Mouse (Mus musculus) limb, embryonic 13.5 days (tissue): ENCODE results near the gene Tmem179b. TPM values are rescaled to one million over a fixed set of nuclear protein-coding genes. Genes with fewer than 3 reads are reported as not detected.
A peak's percentile ranks its signal among the peaks of the same experiment; 100 is the strongest.

Experiments used
- ATAC-seq: fragments of 200-750 bp; cut with Nextera tagmentation; 2 replicates; pipeline ENCODE4 v1.8.0; 2017; ENCODE audit warnings: low read depth, moderate number of reproducible peaks, moderate TSS enrichment; ENCODE audit not compliant: low FRiP score
- H3K27ac ChIP-seq: fragments of 300-500 bp; sonication (generic); 2 replicates; pipeline ENCODE4 v1.5.1; 2015; ENCODE audit warnings: inconsistent platforms, mild to moderate bottlenecking, moderate library complexity
- H3K27me3 ChIP-seq: fragments of 300-500 bp; sonication (generic); 2 replicates; pipeline ENCODE4 v1.6.1; 2015; ENCODE audit warnings: mild to moderate bottlenecking, inconsistent platforms
- H3K36me3 ChIP-seq: fragments of 300-500 bp; sonication (generic); 2 replicates; pipeline ENCODE4 v1.6.1; 2015; ENCODE audit warnings: inconsistent platforms, mild to moderate bottlenecking, moderate library complexity
- H3K4me1 ChIP-seq: fragments of 300-500 bp; sonication (generic); 2 replicates; pipeline ENCODE4 v1.6.1; 2015; ENCODE audit warnings: inconsistent platforms
- H3K4me2 ChIP-seq: fragments of 300-500 bp; sonication (generic); replicated peaks from 2 replicates; pipeline ENCODE4 v1.6.1; 2015; ENCODE audit warnings: inconsistent platforms, mild to moderate bottlenecking, moderate library complexity
- H3K4me3 ChIP-seq: fragments of 300-500 bp; sonication (generic); 2 replicates; pipeline ENCODE4 v1.5.1; 2015; ENCODE audit warnings: moderate library complexity, mild to moderate bottlenecking, inconsistent platforms
- H3K9ac ChIP-seq: fragments of 300-500 bp; sonication (generic); 2 replicates; pipeline ENCODE4 v1.6.1; 2015; ENCODE audit warnings: mild to moderate bottlenecking, inconsistent platforms
- H3K9me3 ChIP-seq: fragments of 300-500 bp; sonication (generic); 2 replicates; pipeline ENCODE4 v1.6.1; 2016; ENCODE audit warnings: inconsistent platforms
- WGBS: fragments of 180-500 bp; shearing (Covaris S2); methylation state at CpG from one replicate; pipeline ENCODE4 v1.1.7; 2015; 5-methylcytosine and 5-hydroxymethylcytosine counted together
- polyA plus RNA-seq: library from polyadenylated mRNA; unstranded; fragments of >200 nt; fragmentation: Nextera tagmentation; extraction: Ambion mirVana; gene quantifications from 2 replicates; pipeline ENCODE4 v1.2.1, GENCODE M21; 2015

Gene Tmem179b
- polyA plus RNA-seq, 1 experiment from 2014 or later = 62.7 TPM

- Histone ChIP-seq H3K27me3 (no peaks in the 10 kb centered on the region), H3K9ac (peak overlapping the region; percentile 93), H3K4me1 (peaks cover 33% of the 10 kb centered on the region), H3K9me3 (no peaks in the 10 kb centered on the region), H3K27ac (peak overlapping the region; percentile 98; the same call in 1 of the 2 replicates), H3K4me3 (peak overlapping the region; percentile 76), H3K36me3 (peaks cover 50% of the 10 kb centered on the region), H3K4me2 (peak overlapping the region; percentile 95)
- no peak for ATAC-seq
- WGBS = 55% methylated on average over 6 of the region's 6 CpGs
These were observed 858 bp downstream of the Tmem179b start for GRCm38 (mm10) chr19:8773409-8773808.

GRCm38 (mm10) chr19:8772996-8773395, 1.3 kb downstream of the Tmem179b start:
- 86% methylated on average over 5 of the region's 5 CpGs for WGBS
- peaks cover 33% of the 10 kb centered on the region for H3K4me1 ChIP-seq
- peak overlapping the region; percentile 98; the same call in 1 of the 2 replicates for H3K27ac ChIP-seq
- no peak for ATAC-seq
- peaks cover 50% of the 10 kb centered on the region for H3K36me3 ChIP-seq
- peak overlapping the region; percentile 93 for H3K9ac ChIP-seq
- H3K27me3 ChIP-seq = no peaks in the 10 kb centered on the region
- no peaks in the 10 kb centered on the region for H3K9me3 ChIP-seq
- H3K4me2 ChIP-seq = peak overlapping the region; percentile 95
- peak overlapping the region; percentile 76 for H3K4me3 ChIP-seq

GRCm38 (mm10) chr19:8770567-8771270, 3.5 kb downstream of the Tmem179b start, which contains the start of gene Tmem223:
Gene Tmem223 (plus strand): TSS chr19:8770996.
- WGBS = 21% methylated on average over 29 of the region's 29 CpGs

GRCm38 (mm10) chr19:8765562-8765961, 8.7 kb downstream of the Tmem179b start:
- H3K27ac ChIP-seq = no peak overlapping the region
- peaks cover 5% of the 10 kb centered on the region; the same call in 1 of the 2 replicates for H3K4me1 ChIP-seq
- no peak for ATAC-seq
- no peak overlapping the region for H3K4me2 ChIP-seq
- H3K9ac ChIP-seq = no peak overlapping the region
- peaks cover 86% of the 10 kb centered on the region for H3K36me3 ChIP-seq
- 94% methylated on average over 9 of the region's 9 CpGs for WGBS
- no peaks in the 10 kb centered on the region for H3K27me3 ChIP-seq
- peaks cover 5% of the 10 kb centered on the region; the same call in 1 of the 2 replicates for H3K9me3 ChIP-seq
- H3K4me3 ChIP-seq = no peak overlapping the region

More at GRCm38 (mm10) chr19:8770567-8771270, 3.5 kb downstream of the Tmem179b start, which contains the start of gene Tmem223:
- Histone ChIP-seq H3K4me1 (peaks cover 31% of the 10 kb centered on the region), H3K27me3 (no peaks in the 10 kb centered on the region), H3K4me3 (peak within 1 kb of the TSS; percentile 78), H3K9me3 (0 out of 2 replicates have a peak, but pooled peaks cover under 1% of the 10 kb centered on the region), H3K9ac (peak within 1 kb of the TSS; percentile 95), H3K4me2 (peak within 1 kb of the TSS; percentile 77), H3K36me3 (peaks cover 68% of the 10 kb centered on the region), H3K27ac (peak within 1 kb of the TSS; percentile 89)
- no peak; the same call in 1 of the 2 replicates for ATAC-seq

GRCm38 (mm10) chr19:8763276-8763675, 11.0 kb downstream of the Tmem179b start:
- Histone ChIP-seq H3K36me3 (peaks cover 64% of the 10 kb centered on the region), H3K4me3 (no peak overlapping the region), H3K27me3 (no peaks in the 10 kb centered on the region), H3K4me2 (no peak overlapping the region), H3K9me3 (peaks cover 5% of the 10 kb centered on the region; the same call in 1 of the 2 replicates), H3K9ac (no peak overlapping the region), H3K27ac (no peak overlapping the region), H3K4me1 (peaks cover 8% of the 10 kb centered on the region)
- 94% methylated on average over 4 of the region's 4 CpGs for WGBS
- ATAC-seq = no peak

GRCm38 (mm10) chr19:8760757-8761156, 13.5 kb downstream of the Tmem179b start:
- 88% methylated on average over 2 of the region's 2 CpGs for WGBS
- no peak for ATAC-seq
- no peak overlapping the region for H3K4me2 ChIP-seq
- no peak overlapping the region for H3K27ac ChIP-seq
- peaks cover 19% of the 10 kb centered on the region for H3K4me1 ChIP-seq
- peaks cover 5% of the 10 kb centered on the region; the same call in 1 of the 2 replicates for H3K9me3 ChIP-seq
- no peak overlapping the region for H3K9ac ChIP-seq
- no peaks in the 10 kb centered on the region for H3K27me3 ChIP-seq
- H3K4me3 ChIP-seq = no peak overlapping the region
- peaks cover 41% of the 10 kb centered on the region for H3K36me3 ChIP-seq

- no peaks in the 10 kb centered on the region for H3K9me3 ChIP-seq
- peak overlapping the region; percentile 86 for H3K4me2 ChIP-seq
- peaks cover 40% of the 10 kb centered on the region for H3K36me3 ChIP-seq
- H3K9ac ChIP-seq = no peak overlapping the region
- ATAC-seq = no peak
- H3K27me3 ChIP-seq = no peaks in the 10 kb centered on the region
- H3K4me1 ChIP-seq = peaks cover 28% of the 10 kb centered on the region
- WGBS = 85% methylated on average over 2 of the region's 2 CpGs
- no peak overlapping the region for H3K4me3 ChIP-seq
- H3K27ac ChIP-seq = no peak overlapping the region
These were observed 15.4 kb downstream of the Tmem179b start for GRCm38 (mm10) chr19:8758899-8759298.

GRCm38 (mm10) chr19:8757471-8757998, 16.7 kb downstream of the Tmem179b start:
- H3K4me1 ChIP-seq = peaks cover 28% of the 10 kb centered on the region
- H3K9ac ChIP-seq = peak overlapping the region; percentile 95
- H3K27me3 ChIP-seq = no peaks in the 10 kb centered on the region
- peak overlapping the region; percentile 86 for H3K4me2 ChIP-seq
- no peaks in the 10 kb centered on the region for H3K9me3 ChIP-seq
- no peak for ATAC-seq
- peak overlapping the region; percentile 98 for H3K4me3 ChIP-seq
- WGBS = 2% methylated on average over 14 of the region's 14 CpGs
- H3K27ac ChIP-seq = peak overlapping the region; percentile 90
- peaks cover 40% of the 10 kb centered on the region for H3K36me3 ChIP-seq

- Histone ChIP-seq H3K4me3 (peak within 1 kb of the TSS; percentile 98), H3K27ac (peak within 1 kb of the TSS; percentile 90), H3K9ac (peak within 1 kb of the TSS; percentile 95), H3K36me3 (peaks cover 40% of the 10 kb centered on the region), H3K27me3 (no peaks in the 10 kb centered on the region), H3K4me2 (peak within 1 kb of the TSS; percentile 86), H3K4me1 (peaks cover 28% of the 10 kb centered on the region), H3K9me3 (no peaks in the 10 kb centered on the region)
- ATAC-seq = peak; percentile 93
- WGBS = under 1% methylated on average over 74 of the region's 75 CpGs
These were observed 17.5 kb downstream of the Tmem179b start, which contains the start of gene Nxf1 for GRCm38 (mm10) chr19:8756635-8757387. Gene Nxf1 (plus strand): TSS chr19:8757073.

GRCm38 (mm10) chr19:8755652-8756051, 18.6 kb downstream of the Tmem179b start:
- ATAC-seq = no peak
- WGBS = 88% methylated on average over 3 of the region's 3 CpGs
- peak overlapping the region; percentile 98; the same call in 1 of the 2 replicates for H3K4me3 ChIP-seq
- no peaks in the 10 kb centered on the region for H3K9me3 ChIP-seq
- peaks cover 51% of the 10 kb centered on the region for H3K36me3 ChIP-seq
- 0 out of 2 replicates have a peak overlapping the region, but pooled peaks have one; percentile 4 for H3K27ac ChIP-seq
- peaks cover 28% of the 10 kb centered on the region for H3K4me1 ChIP-seq
- peak overlapping the region; percentile 86 for H3K4me2 ChIP-seq
- no peaks in the 10 kb centered on the region for H3K27me3 ChIP-seq
- no peak overlapping the region for H3K9ac ChIP-seq

GRCm38 (mm10) chr19:8747368-8747767, 26.9 kb downstream of the Tmem179b start:
- Histone ChIP-seq H3K36me3 (peaks cover 96% of the 10 kb centered on the region), H3K27ac (no peak overlapping the region), H3K4me1 (peaks cover 10% of the 10 kb centered on the region), H3K4me2 (no peak overlapping the region), H3K9me3 (no peaks in the 10 kb centered on the region), H3K27me3 (no peaks in the 10 kb centered on the region), H3K4me3 (no peak overlapping the region), H3K9ac (no peak overlapping the region)
- 73% methylated on average over 2 of the region's 2 CpGs for WGBS
- no peak; the same call in 1 of the 2 replicates for ATAC-seq
